Mouse (Mus musculus) intestine, embryonic 16.5 days (tissue): ENCODE measurements at regions not wholly inside any gene's neighbourhood (a gene's known extent, or its start where the extent isn't known, plus 50 kb on each side); places are given as distances from the start of the nearest gene placed in this dataset.

ENCODE experiments used
- ATAC-seq: fragments of 200-750 bp; cut with Nextera tagmentation; 2 replicates; pipeline ENCODE4 v1.8.0; 2017; ENCODE audit warnings: moderate TSS enrichment, moderate library complexity
- H3K27ac ChIP-seq: fragments of 300-500 bp; sonication (generic); 2 replicates; pipeline ENCODE4 v1.5.1; 2014; ENCODE audit warnings: mild to moderate bottlenecking, low read length
- H3K27me3 ChIP-seq: fragments of 300-500 bp; sonication (generic); replicated peaks from 2 replicates; pipeline ENCODE4 v1.6.1; 2014; ENCODE audit warnings: low read length, control low read depth, mixed read lengths; ENCODE audit not compliant: control insufficient read depth, insufficient read depth
- H3K36me3 ChIP-seq: fragments of 300-500 bp; sonication (generic); 2 replicates; pipeline ENCODE4 v1.6.1; 2014; ENCODE audit warnings: low read length, control low read depth; ENCODE audit not compliant: control insufficient read depth, insufficient read depth
- H3K4me1 ChIP-seq: fragments of 300-500 bp; sonication (generic); 2 replicates; pipeline ENCODE4 v1.6.1; 2014; ENCODE audit warnings: low read length, control low read depth, mixed read lengths; ENCODE audit not compliant: control insufficient read depth, insufficient read depth
- H3K4me2 ChIP-seq: fragments of 300-500 bp; sonication (generic); 2 replicates; pipeline ENCODE4 v1.6.1; 2014; ENCODE audit warnings: low read depth, low read length, control low read depth
- H3K4me3 ChIP-seq: fragments of 300-500 bp; sonication (generic); 2 replicates; pipeline ENCODE4 v1.5.1; 2014; ENCODE audit warnings: mild to moderate bottlenecking, low read length
- H3K9ac ChIP-seq: fragments of 300-500 bp; sonication (generic); 2 replicates; pipeline ENCODE4 v1.6.1; 2014; ENCODE audit warnings: low read depth, low read length
- H3K9me3 ChIP-seq: fragments of 300-500 bp; sonication (generic); 2 replicates; pipeline ENCODE4 v1.6.1; 2016; ENCODE audit warnings: low read length, control low read depth; ENCODE audit not compliant: control insufficient read depth
- WGBS: fragments of 180-500 bp; shearing (Covaris S2); extraction: QIAGEN DNeasy Blood & Tissue Kit; methylation state at CpG from one replicate; pipeline ENCODE4 v1.1.7; 2014; 5-methylcytosine and 5-hydroxymethylcytosine counted together

- Histone ChIP-seq H3K9me3 (no peaks in the 10 kb centered on the region), H3K4me3 (no peak overlapping the region), H3K27ac (peak overlapping the region; percentile 61), H3K9ac (peak overlapping the region; percentile 25; the same call in 1 of the 2 replicates), H3K4me2 (peak overlapping the region; percentile 45), H3K36me3 (no peaks in the 10 kb centered on the region), H3K4me1 (no peaks in the 10 kb centered on the region), H3K27me3 (no peaks in the 10 kb centered on the region)
- peak; percentile 53 for ATAC-seq
- 17% methylated on average over 11 of the region's 11 CpGs for WGBS
Measured at GRCm38 (mm10) chr11:17460024-17460919, 202.9 kb downstream of the C1d start.

DNA sequence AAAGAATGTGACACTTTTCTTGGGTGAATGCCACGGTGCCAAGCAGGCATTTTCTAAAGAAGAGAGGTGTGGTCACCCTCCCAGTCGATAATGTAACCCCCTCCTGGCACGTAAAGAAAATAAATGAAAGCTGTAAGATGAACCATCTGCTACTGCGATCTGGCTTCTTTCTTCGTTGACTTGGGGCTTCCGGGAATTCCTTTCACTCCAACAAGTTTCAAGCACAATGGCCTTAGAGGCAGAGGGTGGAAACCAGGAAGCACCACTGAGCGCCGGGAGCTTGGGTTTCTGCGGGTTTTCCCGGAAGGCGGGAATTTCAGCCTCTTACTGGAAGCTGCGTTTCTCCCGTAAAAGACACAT is 203.5 kb downstream of the C1d start:
- H3K27me3 ChIP-seq, result no peaks in the 10 kb centered on the region
- H3K4me3 ChIP-seq, result 0 out of 2 replicates have a peak overlapping the region, but pooled peaks have one; percentile 13
- no peaks in the 10 kb centered on the region for H3K36me3 ChIP-seq
- peak overlapping the region; percentile 45 for H3K4me2 ChIP-seq
- ATAC-seq, result no peak
- peak overlapping the region; percentile 25; the same call in 1 of the 2 replicates for H3K9ac ChIP-seq
- WGBS, result 9% methylated on average over 13 of the region's 13 CpGs
- H3K9me3 ChIP-seq, result no peaks in the 10 kb centered on the region
- 0 out of 2 replicates have a peak overlapping the region, but pooled peaks have one; percentile 60 for H3K27ac ChIP-seq
- H3K4me1 ChIP-seq, result no peaks in the 10 kb centered on the region

- 77% methylated on average over 1 of the region's 1 CpGs for WGBS
- H3K4me2 ChIP-seq, result no peak overlapping the region
- no peak overlapping the region for H3K4me3 ChIP-seq
- no peaks in the 10 kb centered on the region for H3K36me3 ChIP-seq
- no peak overlapping the region for H3K27ac ChIP-seq
- H3K9me3 ChIP-seq, result no peaks in the 10 kb centered on the region
- H3K4me1 ChIP-seq, result no peaks in the 10 kb centered on the region
- no peaks in the 10 kb centered on the region for H3K27me3 ChIP-seq
- ATAC-seq, result no peak
- H3K9ac ChIP-seq, result no peak overlapping the region
Measured at GRCm38 (mm10) chr11:17461701-17462100, 204.3 kb downstream of the C1d start.

DNA sequence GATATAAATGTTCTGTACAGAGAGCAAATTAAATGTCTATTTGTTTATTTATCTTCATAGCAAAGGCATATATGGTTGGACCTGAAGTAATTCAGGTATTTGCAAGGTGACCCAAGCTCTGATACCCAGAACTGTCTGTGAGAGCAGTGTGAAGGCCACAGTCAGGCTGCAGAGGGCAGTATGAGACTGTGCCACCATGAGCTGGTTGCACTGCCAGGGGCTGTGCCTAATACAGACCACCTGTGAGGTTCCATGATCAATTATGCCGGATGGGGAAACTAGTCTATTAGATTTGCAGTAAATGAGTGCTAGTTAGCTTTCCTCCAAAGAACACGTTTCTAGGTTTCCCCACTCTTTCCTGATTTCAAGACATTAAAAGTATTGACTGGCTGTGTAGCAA is 207.5 kb downstream of the C1d start:
- H3K4me2 ChIP-seq, result no peak overlapping the region
- 41% methylated on average over 2 of the region's 2 CpGs for WGBS
- no peaks in the 10 kb centered on the region for H3K27me3 ChIP-seq

DNA sequence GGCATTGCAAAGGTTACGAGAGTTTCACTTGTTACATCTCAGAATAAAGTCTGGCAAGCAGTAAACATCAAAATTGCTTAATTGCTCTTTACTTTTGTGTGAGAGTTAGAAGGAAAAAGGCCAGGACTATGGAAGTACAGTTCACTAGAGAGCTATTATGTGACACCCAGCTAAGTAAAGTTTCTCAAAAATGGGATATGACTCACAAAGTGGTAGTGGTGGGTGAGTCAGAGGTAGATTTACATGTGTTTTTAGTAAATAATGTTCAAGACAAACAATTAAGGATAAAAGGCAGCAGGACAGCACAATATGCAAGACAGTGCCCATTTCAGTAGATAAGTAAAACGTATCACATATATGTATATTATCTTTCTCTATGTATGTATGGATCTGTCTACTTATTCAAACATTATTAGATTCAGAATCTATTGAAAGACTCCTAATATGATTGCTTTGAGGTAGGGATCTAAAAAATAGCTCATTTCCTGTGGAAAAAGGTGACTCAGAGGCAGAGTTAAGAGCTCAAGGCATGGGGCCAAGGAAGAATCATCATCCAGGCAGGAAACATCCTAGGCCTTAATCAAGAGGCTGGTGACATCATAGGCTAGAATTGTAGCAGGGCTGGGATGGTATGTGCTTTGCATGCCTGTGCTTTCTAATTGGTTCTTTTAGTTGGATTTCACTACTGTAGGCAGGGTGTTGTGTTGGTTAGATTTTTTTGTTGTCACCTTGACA is 211.2 kb downstream of the C1d start:
- WGBS, result 90% methylated on average over 2 of the region's 2 CpGs
- peak; percentile 60; the same call in 1 of the 2 replicates for ATAC-seq
- H3K27ac ChIP-seq, result no peak overlapping the region
- no peaks in the 10 kb centered on the region for H3K4me1 ChIP-seq
- no peak overlapping the region for H3K4me2 ChIP-seq
- no peaks in the 10 kb centered on the region for H3K27me3 ChIP-seq
- no peak overlapping the region for H3K4me3 ChIP-seq
- H3K9me3 ChIP-seq, result no peaks in the 10 kb centered on the region
- no peak overlapping the region for H3K9ac ChIP-seq
- H3K36me3 ChIP-seq, result no peaks in the 10 kb centered on the region

More for the DNA sequence above, 207.5 kb downstream of the C1d start:
- Histone ChIP-seq H3K4me1 (no peaks in the 10 kb centered on the region), H3K9ac (no peak overlapping the region), H3K36me3 (no peaks in the 10 kb centered on the region), H3K27ac (no peak overlapping the region), H3K4me3 (no peak overlapping the region), H3K9me3 (no peaks in the 10 kb centered on the region)
- no peak for ATAC-seq

DNA sequence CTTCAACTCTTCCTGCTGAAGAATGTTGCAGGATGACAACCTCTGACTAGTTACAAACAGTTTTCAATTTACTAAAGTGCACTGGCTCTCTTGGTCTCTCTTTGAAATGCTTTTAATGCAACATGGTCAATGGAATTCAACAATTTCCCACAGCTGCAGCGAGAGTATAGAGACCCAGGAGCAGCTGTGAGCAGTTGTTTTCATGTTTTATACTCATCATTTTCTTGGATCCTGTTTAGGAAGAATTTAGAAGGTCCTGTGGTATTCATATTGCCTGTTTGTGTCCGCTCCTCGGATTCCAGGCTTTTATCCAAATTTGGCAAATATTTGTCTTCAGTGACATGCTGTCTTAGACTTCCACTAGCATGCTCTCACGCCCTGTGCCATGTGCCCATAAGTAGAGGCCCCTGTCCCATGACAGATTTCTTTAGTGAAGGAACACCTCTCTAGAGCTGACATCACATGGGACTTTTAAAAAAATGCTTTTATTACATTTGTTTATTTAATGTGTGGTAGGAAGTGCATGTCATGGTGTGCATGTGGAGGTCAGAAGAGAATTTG is 224.1 kb downstream of the C1d start:
- Histone ChIP-seq H3K36me3 (no peaks in the 10 kb centered on the region), H3K4me1 (peaks cover 6% of the 10 kb centered on the region; the same call in 1 of the 2 replicates), H3K27me3 (no peaks in the 10 kb centered on the region), H3K27ac (no peak overlapping the region; the same call in 1 of the 2 replicates), H3K9ac (no peak overlapping the region), H3K9me3 (no peaks in the 10 kb centered on the region), H3K4me2 (no peak overlapping the region), H3K4me3 (no peak overlapping the region)
- peak; percentile 50; the same call in 1 of the 2 replicates for ATAC-seq
- WGBS, result 44% methylated on average over 4 of the region's 4 CpGs

DNA sequence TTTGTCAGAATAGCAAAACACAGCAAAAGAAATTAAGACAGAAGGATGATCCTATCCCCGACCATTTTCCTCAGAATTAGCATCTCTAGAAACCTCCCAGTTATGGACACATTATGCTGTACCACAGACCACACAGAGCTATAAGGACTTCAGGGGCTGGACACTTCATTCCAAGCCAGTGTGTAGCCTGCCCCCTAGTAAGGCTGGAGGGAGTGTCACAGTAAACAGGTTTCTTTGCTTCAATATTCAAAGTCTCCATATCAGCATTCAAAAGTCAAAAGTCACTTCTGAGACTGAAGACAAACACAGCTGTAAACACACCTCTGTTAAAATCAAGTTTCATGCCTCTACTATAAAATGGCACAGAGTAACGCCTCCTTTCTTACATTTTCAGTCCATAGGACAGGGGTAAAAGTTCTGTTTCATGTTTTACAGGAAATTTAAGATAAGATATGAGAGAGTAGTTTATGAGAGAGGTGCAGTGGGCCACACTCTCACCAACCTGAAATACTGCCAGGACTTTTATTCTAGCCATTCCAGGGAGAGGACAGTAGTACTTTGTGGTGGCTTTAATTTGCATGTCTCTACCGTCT is 226.6 kb downstream of the C1d start:
- no peak overlapping the region for H3K4me3 ChIP-seq
- WGBS, result 65% methylated on average over 3 of the region's 3 CpGs
- H3K27ac ChIP-seq, result no peak overlapping the region
- H3K36me3 ChIP-seq, result no peaks in the 10 kb centered on the region
- no peaks in the 10 kb centered on the region for H3K27me3 ChIP-seq
- peak; percentile 69; the same call in 1 of the 2 replicates for ATAC-seq
- H3K9ac ChIP-seq, result no peak overlapping the region
- H3K9me3 ChIP-seq, result no peaks in the 10 kb centered on the region
- peaks cover 6% of the 10 kb centered on the region; the same call in 1 of the 2 replicates for H3K4me1 ChIP-seq
- H3K4me2 ChIP-seq, result no peak overlapping the region

DNA sequence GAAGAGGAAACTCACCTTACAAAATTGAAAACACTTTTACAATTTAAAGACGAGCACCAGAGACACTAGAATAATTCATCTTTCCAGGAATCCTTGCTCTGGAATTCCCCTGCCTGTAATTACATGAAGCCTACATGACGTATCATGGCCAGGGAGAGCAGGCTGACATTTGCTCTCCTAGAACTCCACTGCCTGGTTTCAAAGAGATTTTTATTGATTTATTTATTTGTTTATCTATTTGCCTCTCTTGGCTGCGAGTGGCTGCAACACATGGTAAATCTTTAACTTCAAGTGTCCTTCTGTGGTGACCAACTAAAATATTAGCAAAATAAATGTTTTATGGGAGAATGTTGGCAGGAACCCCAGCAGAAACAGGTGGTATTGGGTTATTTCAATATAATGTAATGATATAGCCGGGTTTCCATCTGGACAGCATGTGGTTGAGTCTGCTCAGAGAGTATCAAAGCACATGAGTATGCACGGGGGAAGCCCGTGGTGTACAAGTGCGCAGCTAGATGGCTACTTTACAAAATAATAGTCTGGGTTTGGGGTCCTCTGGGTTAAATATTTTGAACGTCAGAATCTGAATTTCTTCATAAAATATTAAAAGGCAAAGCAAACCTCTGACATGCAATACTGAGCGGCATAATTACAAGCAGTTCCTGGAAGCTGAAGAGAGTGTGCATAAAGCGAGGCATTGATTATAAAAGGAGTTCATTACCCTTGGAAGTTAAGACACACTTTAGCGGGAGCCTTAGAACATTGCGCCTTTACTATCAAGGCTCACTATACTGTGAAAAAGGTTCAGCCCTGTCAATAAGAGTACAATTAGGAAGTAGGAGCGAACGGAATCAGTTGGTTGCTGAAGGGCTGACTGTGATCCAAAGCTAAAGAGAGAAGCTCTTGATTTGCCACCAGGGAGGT is 244.0 kb downstream of the C1d start:
- Histone ChIP-seq H3K27me3 (no peaks in the 10 kb centered on the region), H3K4me1 (no peaks in the 10 kb centered on the region), H3K9ac (no peak overlapping the region), H3K27ac (no peak overlapping the region), H3K4me3 (no peak overlapping the region), H3K36me3 (no peaks in the 10 kb centered on the region), H3K9me3 (no peaks in the 10 kb centered on the region), H3K4me2 (no peak overlapping the region)
- WGBS, result 67% methylated on average over 14 of the region's 14 CpGs
- no peak for ATAC-seq
